Mouse (Mus musculus) stomach, embryonic 14.5 days (tissue): ENCODE data around the gene Sfn. TPM values are rescaled to one million over a fixed set of nuclear protein-coding genes. Genes with fewer than 3 reads are reported as not detected.

Experiments
- ATAC-seq: fragments of 200-750 bp; cut with Nextera tagmentation; 2 replicates; pipeline ENCODE4 v1.8.0; 2017; ENCODE audit warnings: low read depth, moderate TSS enrichment; ENCODE audit not compliant: insufficient number of reproducible peaks, insufficient read depth, low FRiP score
- H3K27ac ChIP-seq: fragments of 300-500 bp; sonication (generic); 2 replicates; pipeline ENCODE4 v1.5.1; 2014; ENCODE audit warnings: mild to moderate bottlenecking, low read length, moderate library complexity, mixed read lengths
- H3K27me3 ChIP-seq: fragments of 300-500 bp; sonication (generic); 2 replicates; pipeline ENCODE4 v1.6.1; 2014; ENCODE audit warnings: low read length, control low read depth, mixed read lengths; ENCODE audit not compliant: control insufficient read depth, insufficient read depth
- H3K36me3 ChIP-seq: fragments of 300-500 bp; sonication (generic); 2 replicates; pipeline ENCODE4 v1.6.1; 2014; ENCODE audit warnings: mild to moderate bottlenecking, control low read depth, low read length, moderate library complexity, mixed read lengths; ENCODE audit not compliant: control insufficient read depth, insufficient read depth
- H3K4me1 ChIP-seq: fragments of 300-500 bp; sonication (generic); 2 replicates; pipeline ENCODE4 v1.6.1; 2014; ENCODE audit warnings: low read length, control low read depth, mixed read lengths; ENCODE audit not compliant: control insufficient read depth, insufficient read depth
- H3K4me2 ChIP-seq: fragments of 300-500 bp; sonication (generic); replicated peaks from 2 replicates; pipeline ENCODE4 v1.6.1; 2014; ENCODE audit warnings: low read depth, low read length, control low read depth
- H3K4me3 ChIP-seq: fragments of 300-500 bp; sonication (generic); 2 replicates; pipeline ENCODE4 v1.5.1; 2014; ENCODE audit warnings: low read depth, low read length, control low read depth
- H3K9ac ChIP-seq: fragments of 300-500 bp; sonication (generic); replicated peaks from 2 replicates; pipeline ENCODE4 v1.6.1; 2014; ENCODE audit warnings: low read depth, mild to moderate bottlenecking, control low read depth, low read length, moderate library complexity, mixed read lengths
- H3K9me3 ChIP-seq: fragments of 300-500 bp; sonication (generic); 2 replicates; pipeline ENCODE4 v1.6.1; 2016; ENCODE audit warnings: low read depth, low read length, control low read depth; ENCODE audit not compliant: control insufficient read depth
- WGBS: fragments of 180-500 bp; shearing (Covaris S2); extraction: QIAGEN DNeasy Blood & Tissue Kit; methylation state at CpG from one replicate; pipeline ENCODE4 v1.1.7; 2014; 5-methylcytosine and 5-hydroxymethylcytosine counted together
- polyA plus RNA-seq: library from polyadenylated mRNA; unstranded; fragments of >200 nt; fragmentation: Nextera tagmentation; extraction: Ambion mirVana; gene quantifications from 2 replicates; pipeline ENCODE4 v1.2.1, GENCODE M21; 2014

The Sfn gene
- polyA plus RNA-seq, 1 experiment from 2014 or later = 163 TPM

- WGBS = 85% methylated on average over 8 of the region's 8 CpGs
Observed at GRCm38 (mm10) chr4:133614274-133614761, 12.3 kb upstream of the Sfn start.

GRCm38 (mm10) chr4:133613867-133614266 is 11.9 kb upstream of the Sfn start:
- no peak overlapping the region for H3K27ac ChIP-seq
- H3K9me3 ChIP-seq = no peaks in the 10 kb centered on the region
- no peak overlapping the region for H3K4me2 ChIP-seq
- H3K27me3 ChIP-seq = no peaks in the 10 kb centered on the region
- peaks cover 15% of the 10 kb centered on the region for H3K36me3 ChIP-seq
- ATAC-seq = no peak
- no peaks in the 10 kb centered on the region for H3K4me1 ChIP-seq
- WGBS = 82% methylated on average over 4 of the region's 4 CpGs
- H3K4me3 ChIP-seq = no peak overlapping the region
- H3K9ac ChIP-seq = no peak overlapping the region

More at GRCm38 (mm10) chr4:133614274-133614761, 12.3 kb upstream of the Sfn start:
- Histone ChIP-seq H3K4me2 (no peak overlapping the region), H3K27ac (no peak overlapping the region), H3K4me1 (no peaks in the 10 kb centered on the region), H3K4me3 (no peak overlapping the region), H3K27me3 (no peaks in the 10 kb centered on the region), H3K9ac (no peak overlapping the region), H3K9me3 (no peaks in the 10 kb centered on the region), H3K36me3 (peaks cover 15% of the 10 kb centered on the region)
- ATAC-seq = no peak

GRCm38 (mm10) chr4:133613026-133613425 is 11.1 kb upstream of the Sfn start:
- no peak overlapping the region for H3K4me3 ChIP-seq
- ATAC-seq = no peak
- WGBS = 94% methylated on average over 8 of the region's 8 CpGs
- H3K9me3 ChIP-seq = no peaks in the 10 kb centered on the region
- H3K36me3 ChIP-seq = peaks cover 19% of the 10 kb centered on the region
- no peak overlapping the region for H3K4me2 ChIP-seq
- no peak overlapping the region for H3K9ac ChIP-seq
- no peaks in the 10 kb centered on the region for H3K4me1 ChIP-seq
- no peaks in the 10 kb centered on the region for H3K27me3 ChIP-seq
- H3K27ac ChIP-seq = no peak overlapping the region

- Histone ChIP-seq H3K36me3 (peaks cover 20% of the 10 kb centered on the region), H3K9me3 (no peaks in the 10 kb centered on the region), H3K27me3 (no peaks in the 10 kb centered on the region), H3K27ac (no peak overlapping the region), H3K4me2 (no peak overlapping the region), H3K9ac (no peak overlapping the region), H3K4me3 (no peak overlapping the region), H3K4me1 (no peaks in the 10 kb centered on the region)
- 98% methylated on average over 7 of the region's 7 CpGs for WGBS
- no peak for ATAC-seq
Observed at GRCm38 (mm10) chr4:133612416-133612815, 10.4 kb upstream of the Sfn start.

GRCm38 (mm10) chr4:133611815-133612214 is 9.8 kb upstream of the Sfn start:
- H3K4me2 ChIP-seq = no peak overlapping the region
- H3K4me3 ChIP-seq = no peak overlapping the region
- no peaks in the 10 kb centered on the region for H3K9me3 ChIP-seq
- ATAC-seq = no peak
- 99% methylated on average over 5 of the region's 5 CpGs for WGBS
- 0 out of 2 replicates have a peak, but pooled peaks cover 4% of the 10 kb centered on the region for H3K4me1 ChIP-seq
- no peak overlapping the region for H3K27ac ChIP-seq
- no peak overlapping the region for H3K9ac ChIP-seq
- H3K27me3 ChIP-seq = no peaks in the 10 kb centered on the region
- H3K36me3 ChIP-seq = peaks cover 20% of the 10 kb centered on the region

GRCm38 (mm10) chr4:133609719-133610118 is 7.8 kb upstream of the Sfn start:
- peak; percentile 57; the same call in 1 of the 2 replicates for ATAC-seq
- H3K9ac ChIP-seq = no peak overlapping the region
- H3K36me3 ChIP-seq = peaks cover 24% of the 10 kb centered on the region

GRCm38 (mm10) chr4:133607284-133607683 is 5.3 kb upstream of the Sfn start:
- Histone ChIP-seq H3K27me3 (peaks cover 4% of the 10 kb centered on the region), H3K36me3 (peaks cover 14% of the 10 kb centered on the region; the same call in 1 of the 2 replicates), H3K4me1 (0 out of 2 replicates have a peak, but pooled peaks cover 4% of the 10 kb centered on the region), H3K4me3 (no peak overlapping the region), H3K9me3 (no peaks in the 10 kb centered on the region), H3K4me2 (no peak overlapping the region), H3K9ac (no peak overlapping the region), H3K27ac (peak overlapping the region; percentile 66; the same call in 1 of the 2 replicates)
- WGBS = 66% methylated on average over 10 of the region's 10 CpGs
- no peak for ATAC-seq

More at GRCm38 (mm10) chr4:133609719-133610118, 7.8 kb upstream of the Sfn start:
- Histone ChIP-seq H3K27ac (no peak overlapping the region), H3K4me1 (0 out of 2 replicates have a peak, but pooled peaks cover 4% of the 10 kb centered on the region), H3K4me3 (no peak overlapping the region), H3K9me3 (no peaks in the 10 kb centered on the region), H3K27me3 (no peaks in the 10 kb centered on the region), H3K4me2 (no peak overlapping the region)
- 29% methylated on average over 6 of the region's 6 CpGs for WGBS

GRCm38 (mm10) chr4:133605330-133605729 is 3.4 kb upstream of the Sfn start:
- H3K27ac ChIP-seq = peak overlapping the region; percentile 75
- 51% methylated on average over 9 of the region's 9 CpGs for WGBS

GRCm38 (mm10) chr4:133604856-133605255 is 2.9 kb upstream of the Sfn start:
- H3K4me3 ChIP-seq = no peak overlapping the region
- no peak overlapping the region for H3K4me2 ChIP-seq
- no peaks in the 10 kb centered on the region for H3K9me3 ChIP-seq
- H3K4me1 ChIP-seq = peaks cover 4% of the 10 kb centered on the region; the same call in 1 of the 2 replicates
- peaks cover 12% of the 10 kb centered on the region for H3K27me3 ChIP-seq
- peak overlapping the region; percentile 75 for H3K27ac ChIP-seq
- 59% methylated on average over 6 of the region's 6 CpGs for WGBS
- H3K9ac ChIP-seq = no peak overlapping the region
- peaks cover 14% of the 10 kb centered on the region; the same call in 1 of the 2 replicates for H3K36me3 ChIP-seq
- no peak for ATAC-seq

More at GRCm38 (mm10) chr4:133605330-133605729, 3.4 kb upstream of the Sfn start:
- peak; percentile 62; the same call in 1 of the 2 replicates for ATAC-seq
- no peak overlapping the region for H3K9ac ChIP-seq
- H3K9me3 ChIP-seq = no peaks in the 10 kb centered on the region
- H3K36me3 ChIP-seq = peaks cover 14% of the 10 kb centered on the region; the same call in 1 of the 2 replicates
- H3K4me3 ChIP-seq = no peak overlapping the region
- peaks cover 4% of the 10 kb centered on the region; the same call in 1 of the 2 replicates for H3K4me1 ChIP-seq
- peaks cover 12% of the 10 kb centered on the region for H3K27me3 ChIP-seq
- no peak overlapping the region for H3K4me2 ChIP-seq
